Mouse (Mus musculus): ENCODE results near the gene Trmt5.
A peak's percentile ranks its signal among the peaks of the same experiment; 100 is the strongest.

The Trmt5 gene

DNA sequence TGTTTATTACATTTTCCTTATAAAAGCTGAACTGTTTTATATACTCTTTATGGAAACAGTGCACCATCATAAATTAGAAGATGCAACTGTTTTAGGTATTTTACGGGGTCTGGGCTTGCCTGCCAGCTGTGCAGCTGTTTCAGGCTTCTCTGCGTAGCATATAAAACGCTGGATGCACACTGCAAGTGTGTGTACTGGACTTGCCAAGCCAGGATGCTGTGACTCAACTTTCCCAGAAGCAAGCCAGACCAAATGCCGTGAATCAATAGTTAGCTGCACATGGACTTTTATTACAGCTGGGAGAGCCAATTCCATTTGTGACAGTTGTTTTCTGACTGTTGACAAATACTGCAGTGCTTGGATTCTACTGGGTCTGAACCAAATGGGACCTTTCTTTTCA lies 16.6 kb downstream of the Trmt5 start:
- DNase-seq (ENCODE audit: low spot score in 2 of 2): no peak

DNA sequence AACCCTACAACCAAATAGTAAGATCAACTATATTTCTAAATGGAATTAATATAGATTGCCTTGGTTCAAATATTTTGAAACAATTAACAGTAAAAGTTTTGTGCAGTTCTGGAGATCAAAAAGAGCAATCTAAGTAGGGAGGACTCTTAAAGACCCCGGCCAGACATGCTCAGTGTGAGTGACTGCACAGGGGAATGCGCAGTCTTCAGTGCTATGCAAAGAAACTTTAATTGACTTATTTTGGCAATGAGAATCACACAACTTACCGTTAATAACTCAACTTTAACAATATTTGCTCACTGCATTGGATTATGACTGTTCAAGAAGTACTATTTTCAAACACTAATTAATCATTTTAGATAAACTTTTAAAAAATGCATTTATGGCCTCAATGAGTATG lies 17.0 kb downstream of the Trmt5 start:
- DNase-seq (ENCODE audit: low spot score in 2 of 2): no peak

DNA sequence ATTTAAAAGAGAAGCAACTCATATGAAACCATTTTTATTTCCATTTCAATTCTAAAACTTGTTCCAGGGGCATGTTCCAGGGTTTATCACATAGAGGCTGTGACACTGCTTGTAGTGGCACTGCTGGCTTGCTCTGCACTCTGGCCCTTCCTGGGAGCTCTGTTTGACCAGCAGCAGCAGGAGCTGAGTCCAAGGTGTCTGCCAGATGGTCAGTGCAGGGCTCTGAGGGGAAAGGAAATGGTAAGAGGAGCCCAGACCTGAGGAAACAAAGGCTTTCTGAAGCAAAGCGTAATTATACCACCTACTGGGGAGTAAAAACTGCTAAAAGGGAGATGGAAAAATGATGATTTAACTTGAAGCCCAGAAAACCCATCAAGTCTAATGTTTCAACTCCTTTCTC lies 18.0 kb downstream of the Trmt5 start:
- no peak for DNase-seq (ENCODE audit: low spot score in 2 of 2)

DNA sequence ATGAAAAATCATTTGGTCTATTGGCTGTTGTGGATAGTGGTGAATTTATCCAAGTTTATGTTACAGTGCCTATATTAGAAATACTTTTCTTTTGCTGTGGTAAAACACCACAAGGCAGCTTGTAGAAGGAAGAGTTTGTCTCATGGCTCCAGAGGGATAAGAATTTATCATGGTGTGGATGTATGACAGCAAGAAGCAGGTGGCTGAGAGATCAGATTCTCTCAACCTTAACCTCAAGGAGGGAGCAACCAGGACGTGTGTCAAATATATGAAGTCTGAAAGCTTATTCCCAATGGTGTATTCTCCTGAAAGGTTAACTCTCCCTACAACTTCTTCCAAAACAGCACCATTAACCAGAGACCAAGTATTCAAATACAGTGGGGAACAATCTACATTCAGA lies 19.9 kb downstream of the Trmt5 start:
- DNase-seq (ENCODE audit: low spot score in 2 of 2): no peak

DNA sequence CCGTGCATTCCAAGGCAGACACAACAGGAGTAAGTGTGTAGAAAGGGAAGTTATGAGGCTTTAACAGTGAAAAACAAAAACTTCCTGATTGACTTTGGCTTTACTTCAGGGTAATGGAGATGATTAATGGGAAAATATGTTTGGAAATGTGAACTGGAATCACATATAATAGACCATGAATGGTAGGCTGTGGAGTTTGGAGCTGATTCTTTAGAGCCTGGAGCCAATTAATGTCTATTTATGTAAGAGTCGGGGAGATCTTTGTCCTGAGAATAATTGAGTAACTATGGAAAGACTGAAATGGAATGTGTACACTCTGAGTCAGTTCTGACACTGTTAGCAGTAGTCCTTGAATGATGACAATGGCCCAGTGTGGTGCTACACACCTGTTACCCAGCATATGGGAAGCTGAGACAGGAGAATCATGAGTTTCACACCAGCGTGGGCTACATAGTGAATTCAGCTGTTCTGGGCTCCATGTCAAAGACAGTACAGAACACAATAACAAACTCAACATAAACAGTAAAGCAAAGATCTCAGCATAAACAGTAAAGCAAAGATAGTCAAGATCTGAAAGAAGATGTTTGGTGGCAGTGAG lies 21.0 kb downstream of the Trmt5 start:
- DNase-seq (ENCODE audit: low spot score in 2 of 2): no peak

DNA sequence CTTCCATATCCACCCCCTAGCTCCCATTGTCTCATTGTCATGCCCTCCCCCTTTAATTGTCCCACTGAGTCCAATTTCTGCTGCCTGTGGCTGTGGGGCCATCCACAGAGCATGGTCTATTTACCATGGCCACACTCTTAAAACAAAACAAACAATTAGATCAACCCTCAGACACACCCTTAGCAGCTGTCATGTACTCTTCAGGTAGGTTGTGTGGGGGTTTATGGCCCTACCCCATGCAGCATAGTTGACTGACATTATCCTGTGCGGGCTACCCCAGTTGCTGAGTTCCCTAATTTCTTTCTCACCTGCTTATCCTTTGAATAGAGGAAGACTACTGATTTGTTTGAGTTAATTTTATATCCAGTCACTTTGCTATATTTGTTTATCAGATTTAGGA lies 26.2 kb downstream of the Trmt5 start:
- no peak for DNase-seq (ENCODE audit: low spot score in 2 of 2)

DNA sequence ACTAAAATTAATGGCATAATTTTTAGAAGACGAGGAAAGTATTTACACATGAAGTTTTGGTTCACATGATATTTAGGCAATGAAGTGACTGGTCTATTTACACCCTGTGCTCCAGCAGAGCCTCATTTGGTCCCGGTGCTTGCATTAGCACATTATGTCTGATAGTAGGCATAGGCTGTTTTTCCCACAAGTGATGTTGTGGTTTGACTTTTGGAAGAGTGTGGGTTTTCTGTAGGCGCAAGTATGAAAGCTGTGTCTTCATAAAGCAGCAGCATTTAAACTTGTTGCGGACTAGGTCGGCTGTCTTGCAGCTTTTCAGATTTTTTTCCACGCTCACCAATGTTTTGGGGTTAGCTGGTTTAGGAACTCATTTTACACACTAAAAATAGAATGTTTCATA lies 27.2 kb downstream of the Trmt5 start:
- no peak for DNase-seq (ENCODE audit: low spot score in 2 of 2)

DNA sequence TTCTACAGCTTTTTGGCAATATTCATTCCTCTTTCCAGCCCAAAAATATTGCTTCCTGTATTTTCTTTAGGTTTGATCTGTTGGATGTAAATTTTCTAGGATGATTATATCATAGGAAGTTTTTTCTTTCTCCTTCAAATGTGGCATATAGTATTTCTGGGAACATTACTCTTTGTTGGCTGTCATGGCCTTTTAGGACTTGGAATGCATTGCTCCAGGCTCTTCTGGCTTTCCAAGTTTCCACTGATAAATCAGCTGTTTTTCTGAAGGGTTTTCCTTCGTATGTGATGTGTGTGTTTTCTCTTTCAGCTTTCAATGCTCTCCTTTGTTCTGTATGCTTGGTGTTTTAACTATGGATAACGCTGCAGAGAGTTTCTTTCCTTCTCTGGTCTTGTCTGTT lies 31.5 kb downstream of the Trmt5 start:
- DNase-seq (ENCODE audit: low spot score in 2 of 2): no peak

DNA sequence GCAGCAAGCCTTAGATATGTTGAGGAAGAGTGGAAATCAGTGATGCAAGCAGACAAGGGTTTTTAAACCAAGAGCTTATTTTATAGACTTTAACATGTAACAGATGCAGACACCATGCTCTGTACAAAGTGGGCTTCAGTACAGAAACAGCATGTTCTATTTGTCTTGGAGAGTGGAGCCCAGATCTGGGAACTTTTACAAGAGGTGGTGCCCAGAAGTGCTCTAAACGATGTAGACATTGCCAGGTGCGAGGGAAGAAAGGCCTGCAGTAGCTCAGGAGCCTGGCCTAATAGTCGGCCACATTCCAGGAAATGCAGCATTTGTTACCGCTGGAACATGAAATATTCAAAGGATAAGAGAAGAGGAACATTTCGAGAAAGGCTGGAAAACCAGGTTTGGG lies 40.8 kb downstream of the Trmt5 start:
- no peak for DNase-seq (ENCODE audit: low spot score in 2 of 2)

DNA sequence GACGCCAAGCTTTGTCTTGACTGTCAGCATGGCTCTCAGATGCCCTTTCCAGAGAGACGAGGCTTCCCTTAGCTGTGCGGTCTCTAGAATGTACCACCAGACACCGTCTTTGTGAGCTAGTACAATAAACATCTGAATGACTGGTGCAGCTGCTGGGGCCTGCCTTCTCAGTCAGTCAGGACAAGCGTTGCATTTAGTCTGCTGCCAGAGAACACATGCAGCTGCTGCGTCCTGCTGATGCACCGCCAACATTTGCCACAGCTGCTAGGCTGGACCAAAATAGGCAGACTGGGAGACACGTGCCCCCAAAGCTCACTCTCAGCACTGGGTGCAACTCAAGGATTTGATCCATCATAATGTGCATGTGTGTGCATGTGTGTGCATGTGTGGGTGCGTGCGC lies 44.5 kb downstream of the Trmt5 start:
- peak; percentile 14 to 55 for DNase-seq (ENCODE audit: low spot score in 2 of 2)

DNA sequence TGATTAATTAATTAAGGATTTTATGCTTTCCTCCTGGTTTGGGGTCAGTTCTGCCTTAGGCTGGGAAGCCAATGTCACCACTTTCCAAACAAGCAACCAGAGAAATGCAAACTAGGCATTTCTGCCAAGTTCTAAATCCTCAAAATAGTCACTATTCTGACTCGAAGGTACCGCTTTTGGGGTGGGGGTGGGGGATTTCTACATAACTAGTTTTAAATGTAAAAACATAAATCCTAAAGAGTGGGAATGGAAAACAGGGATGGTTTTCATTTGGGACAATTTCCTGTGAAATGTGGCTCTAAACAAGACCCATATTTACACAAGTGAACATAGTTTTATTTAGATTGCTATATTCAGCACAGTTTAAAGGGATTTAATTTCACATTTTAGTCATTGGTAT lies 53.9 kb downstream of the Trmt5 start:
- no peak for DNase-seq (ENCODE audit: low spot score in 2 of 2)

DNA sequence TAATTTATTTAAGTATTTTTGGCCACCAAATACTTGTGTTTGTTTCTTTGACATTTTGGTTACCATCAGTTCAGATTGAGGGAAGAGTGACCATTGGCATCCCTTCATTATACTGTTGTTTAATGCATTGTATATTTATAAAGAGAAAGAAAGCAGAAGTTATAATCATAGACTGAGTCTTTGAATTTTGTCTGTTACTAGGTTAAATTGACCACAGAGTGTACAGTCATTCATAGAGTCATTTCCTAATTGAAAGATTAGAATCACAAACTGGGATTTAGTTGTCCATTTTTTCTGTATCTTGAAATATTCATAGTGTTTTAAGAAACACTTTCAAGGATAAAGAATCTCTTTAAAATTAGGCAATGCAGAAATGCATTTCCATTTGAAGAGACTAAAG lies 55.0 kb downstream of the Trmt5 start:
- no peak for DNase-seq (ENCODE audit: low spot score in 2 of 2)

DNA sequence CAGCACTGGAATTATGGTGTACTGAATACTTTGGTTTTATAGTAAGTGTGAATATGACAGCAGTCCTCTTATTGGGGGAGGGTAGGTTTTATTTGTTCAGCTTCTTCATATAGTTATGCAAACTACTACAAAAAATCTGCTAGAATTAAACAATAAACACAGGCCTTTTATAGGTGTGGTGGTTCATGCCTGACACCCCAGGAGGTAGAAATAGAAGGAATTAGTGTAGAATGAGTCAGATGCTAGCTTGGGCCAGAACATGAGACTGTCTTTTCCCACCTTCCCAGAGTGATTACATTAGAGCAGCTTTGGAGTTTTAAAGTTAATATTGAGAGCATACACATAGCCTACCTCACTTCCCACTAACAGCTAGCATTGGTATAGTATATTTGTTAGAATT lies 56.3 kb downstream of the Trmt5 start:
- DNase-seq (ENCODE audit: low spot score in 2 of 2): no peak

Measured in frontal cortex, postnatal 14 days (tissue).